Mouse (Mus musculus): Measurements from ENCODE around the gene Tspo. TPM values are rescaled to one million over a fixed set of nuclear protein-coding genes. Genes with fewer than 3 reads are reported as not detected.

The Tspo gene
- total and polyA plus RNA-seq, 3 experiments: 66.5 to 80.0 TPM; not detected in 1

DNA sequence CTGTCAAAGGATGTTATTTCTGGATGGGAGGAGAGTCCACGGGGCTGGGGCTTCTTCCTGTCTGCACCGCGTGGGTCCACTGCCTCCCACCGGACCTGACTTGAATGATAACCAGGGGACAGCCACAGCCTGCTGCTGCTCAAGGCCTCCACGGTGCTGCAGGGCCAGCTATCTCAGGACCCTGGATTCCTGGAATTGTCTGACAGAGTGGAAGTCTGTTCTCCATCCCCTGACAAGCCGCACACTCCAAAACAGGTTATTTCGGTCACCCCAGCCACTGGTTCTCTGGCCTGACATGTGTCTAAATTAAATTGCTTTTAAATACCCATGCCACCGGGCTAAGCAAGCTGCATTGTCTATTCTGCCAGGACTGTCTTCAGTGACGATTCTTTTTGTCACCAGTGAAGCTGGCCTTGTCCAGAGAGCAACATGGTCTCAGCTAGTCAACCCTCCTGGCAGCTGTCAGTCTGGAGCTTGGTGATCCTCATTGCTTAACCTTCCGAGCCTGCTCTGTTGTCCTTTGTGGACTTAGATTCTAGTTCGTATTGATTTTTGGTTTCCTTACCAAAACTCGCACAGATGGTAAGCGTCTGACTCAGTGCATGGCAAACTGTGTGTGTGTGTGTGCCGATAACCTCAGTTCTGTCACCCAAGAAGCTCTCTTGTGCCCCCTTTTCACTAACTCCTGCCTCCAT lies 39.6 kb upstream of the Tspo start:
- Histone ChIP-seq H3K79me2 (ENCODE audit: control insufficient read depth, insufficient read depth, low read length, poor library complexity) (peaks cover 1% of the 10 kb centered on the region; the same call in 1 of the 2 replicates), H3K9ac (ENCODE audit: control insufficient read depth, low read depth, low read length, poor library complexity, severe bottlenecking) (no peak overlapping the region), H3K27ac (ENCODE audit: control insufficient read depth, low read depth, low read length) (no peak overlapping the region), H3K9me3 (replicated peaks; ENCODE audit: insufficient read depth, low read length) (no peaks in the 10 kb centered on the region), H3K4me1 (ENCODE audit: control insufficient read depth in 1 of 2, insufficient read depth in 2 of 2, low read length in 2 of 2) (peaks cover 0 to 5% of the 10 kb centered on the region in 2 experiments; a peak in 1 of 4 replicates), H3K4me3 (ENCODE audit: control insufficient read depth in 1 of 2, insufficient read depth in 1 of 2, low read depth in 2 of 2, low read length in 2 of 2) (no peak overlapping the region), H3K36me3 (ENCODE audit: control insufficient read depth in 1 of 2, insufficient read depth in 2 of 2, low read length in 2 of 2) (no peaks in the 10 kb centered on the region), H3K27me3 (ENCODE audit: control insufficient read depth in 1 of 2, insufficient read depth in 2 of 2, low read length in 2 of 2) (peaks cover 4 to 12% of the 10 kb centered on the region in 2 experiments; a peak in 3 of 4 replicates)
- DNase-seq (ENCODE audit: low read depth, low spot score): no peak
- TF ChIP-seq ZKSCAN1 (IDR thresholded peaks at IDR 0.05; ENCODE audit: low read depth, low read length) (no peak), MYB (IDR thresholded peaks at IDR 0.05; ENCODE audit: low read depth, low read length) (no peak), POLR2A (IDR thresholded peaks at IDR 0.05; ENCODE audit: control insufficient read depth in 1 of 2, insufficient read depth in 1 of 2, low read depth in 1 of 2, low read length in 2 of 2, poor library complexity in 1 of 2) (no peak), ZNF384 (IDR thresholded peaks at IDR 0.05; ENCODE audit: low read depth, low read length) (no peak), ETS1 (IDR thresholded peaks at IDR 0.05; ENCODE audit: low read depth, low read length) (no peak), UBTF (IDR thresholded peaks at IDR 0.05; ENCODE audit: borderline replicate concordance, insufficient read depth, low read depth, low read length) (no peak), SIN3A (IDR thresholded peaks at IDR 0.05; ENCODE audit: low read length) (no peak), ELF1 (IDR thresholded peaks at IDR 0.05; ENCODE audit: low read depth, low read length) (no peak), TBP (IDR thresholded peaks at IDR 0.05; ENCODE audit: low read depth, low read length) (no peak), KAT2A (conservative IDR thresholded peaks at IDR 0.05; ENCODE audit: low read depth, low read length) (no peak), HCFC1 (IDR thresholded peaks at IDR 0.05; ENCODE audit: low read depth, low read length) (no peak), MYC (IDR thresholded peaks at IDR 0.05; ENCODE audit: low read depth, low read length) (no peak), E2F4 (IDR thresholded peaks at IDR 0.05; ENCODE audit: borderline replicate concordance, low read depth, low read length) (no peak)

DNA sequence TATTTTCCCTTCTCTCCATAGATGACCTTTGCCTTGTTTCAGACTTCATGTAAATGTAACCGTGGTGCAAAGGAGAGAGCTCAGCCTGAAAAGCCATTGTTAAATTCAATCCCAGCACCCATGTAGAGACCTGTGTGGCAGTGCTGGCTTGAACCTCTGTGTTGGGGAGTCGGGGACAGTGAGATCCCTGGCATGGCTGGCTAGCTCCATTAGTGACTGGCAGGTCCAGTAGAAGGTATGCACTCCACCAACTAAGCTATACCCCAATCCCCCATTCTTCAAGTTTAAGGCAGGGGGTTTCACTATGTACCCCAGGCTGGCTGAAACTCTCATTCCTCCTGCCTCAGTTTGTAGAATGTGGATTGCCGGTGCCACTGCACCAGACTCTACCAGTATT lies 39.1 kb upstream of the Tspo start:
- DNase-seq (ENCODE audit: low read depth, low spot score): no peak
- no peak overlapping the region for H3K27ac ChIP-seq (ENCODE audit: control insufficient read depth, low read depth, low read length)
- H3K9me3 ChIP-seq (replicated peaks; ENCODE audit: insufficient read depth, low read length): no peaks in the 10 kb centered on the region
- no peak for TF ChIP-seq TBP (IDR thresholded peaks at IDR 0.05; ENCODE audit: low read depth, low read length)
- no peak for TF ChIP-seq HCFC1 (IDR thresholded peaks at IDR 0.05; ENCODE audit: low read depth, low read length)
- no peak for TF ChIP-seq MAFK (IDR thresholded peaks at IDR 0.05; ENCODE audit: borderline replicate concordance, low read depth, low read length)
- TF ChIP-seq BHLHE40 (IDR thresholded peaks at IDR 0.05; ENCODE audit: borderline replicate concordance, low read depth, low read length): no peak
- TF ChIP-seq MYC (IDR thresholded peaks at IDR 0.05; ENCODE audit: low read depth, low read length): no peak
- no peak for TF ChIP-seq TCF12 (IDR thresholded peaks at IDR 0.05; ENCODE audit: low read depth, low read length)
- TF ChIP-seq RAD21 (IDR thresholded peaks at IDR 0.05; ENCODE audit: low read depth, low read length): no peak
- no peak for TF ChIP-seq TAL1 (IDR thresholded peaks at IDR 0.05; ENCODE audit: low read length)
- no peak for TF ChIP-seq USF2 (IDR thresholded peaks at IDR 0.05; ENCODE audit: borderline replicate concordance in 1 of 2, insufficient read depth in 1 of 2, low read depth in 1 of 2, low read length in 2 of 2)
- no peak for TF ChIP-seq SMC3 (IDR thresholded peaks at IDR 0.05; ENCODE audit: low read depth, low read length)
- no peak for TF ChIP-seq ELF1 (IDR thresholded peaks at IDR 0.05; ENCODE audit: low read depth, low read length)
- H3K4me1 ChIP-seq (ENCODE audit: control insufficient read depth in 1 of 2, insufficient read depth in 2 of 2, low read length in 2 of 2): peaks cover 0 to 4% of the 10 kb centered on the region in 2 experiments; a peak in 1 of 4 replicates
- no peak overlapping the region for H3K9ac ChIP-seq (ENCODE audit: control insufficient read depth, low read depth, low read length, poor library complexity, severe bottlenecking)
- H3K79me2 ChIP-seq (ENCODE audit: control insufficient read depth, insufficient read depth, low read length, poor library complexity): peaks cover 1% of the 10 kb centered on the region; the same call in 1 of the 2 replicates
- H3K4me3 ChIP-seq (ENCODE audit: control insufficient read depth in 1 of 2, insufficient read depth in 1 of 2, low read depth in 2 of 2, low read length in 2 of 2): no peak overlapping the region
- H3K27me3 ChIP-seq (ENCODE audit: control insufficient read depth in 1 of 2, insufficient read depth in 2 of 2, low read length in 2 of 2): peaks cover 4 to 12% of the 10 kb centered on the region in 2 experiments; a peak in 3 of 4 replicates
- H3K36me3 ChIP-seq (ENCODE audit: control insufficient read depth in 1 of 2, insufficient read depth in 2 of 2, low read length in 2 of 2): no peaks in the 10 kb centered on the region

All from MEL (cell line).